Mouse (Mus musculus) c-Kit-positive CD71-negative TER-119-negative erythroid progenitor cells, embryonic 14.5 days (primary cell): ENCODE data around the gene Rhov.

ENCODE experiments used
- DNase-seq: peaks from one replicate; pipeline ENCODE4 v3.0.0-alpha.2; 2013; ENCODE audit warnings: low read depth

The Rhov gene

GRCm38 (mm10) chr2:119237210-119237870 is 33.7 kb downstream of the Rhov start, which contains the start of gene Spint1:
Gene Spint1, plus strand, starts transcription at chr2:119237362.
- DNase-seq, result no peak

GRCm38 (mm10) chr2:119236682-119237209 is 34.3 kb downstream of the Rhov start:
- DNase-seq, result no peak

DNA sequence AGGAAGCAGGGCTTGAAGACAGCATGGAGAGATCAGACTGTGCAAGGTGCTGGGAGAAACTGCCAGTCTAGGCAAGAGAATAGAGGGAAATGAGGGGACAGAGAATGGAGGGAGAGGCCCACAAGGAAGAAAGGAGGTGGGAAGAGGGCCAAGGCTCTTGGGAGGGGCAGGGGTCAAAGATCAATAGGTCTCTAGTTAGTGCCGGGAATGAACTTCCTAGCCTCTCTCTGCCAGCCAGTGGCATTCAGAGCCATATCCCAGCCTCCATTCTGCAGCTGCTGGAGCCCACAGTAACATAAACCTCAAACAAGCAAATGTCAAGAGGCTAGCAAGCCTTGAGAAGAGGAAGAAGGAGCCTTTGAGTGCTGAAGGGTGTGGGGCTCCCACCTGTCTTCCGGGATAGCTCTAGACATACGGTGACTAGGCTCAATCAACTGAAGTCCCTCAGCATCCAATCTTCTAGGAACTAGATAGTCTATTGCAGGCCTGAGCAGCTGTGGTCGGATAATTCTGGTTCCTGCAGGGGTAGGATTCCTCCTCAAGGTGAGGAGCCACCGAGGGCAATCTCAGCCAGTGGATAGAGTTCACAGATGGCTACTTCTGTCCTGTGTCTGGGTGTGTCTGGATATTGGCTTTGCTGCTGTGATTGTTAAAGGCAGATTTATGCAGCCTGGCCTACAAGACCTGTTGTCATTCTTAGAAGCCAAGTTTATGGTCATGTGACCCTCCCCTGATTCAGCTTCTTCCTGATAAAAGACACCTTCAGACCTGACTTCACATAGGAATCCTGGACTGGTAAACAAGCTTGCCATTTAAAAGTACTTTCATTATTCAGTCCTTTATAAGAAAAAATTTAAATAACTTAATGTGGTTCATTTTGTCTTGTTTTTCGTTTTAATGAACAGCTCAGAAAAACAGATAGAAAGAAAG is 41.0 kb downstream of the Rhov start, which contains the start of gene Ppp1r14d:
Ppp1r14d (minus strand) TSS at position 132 of the 930 bp plus-strand sequence.
- no peak for DNase-seq
